Comparison of ENCODE assay signal across 37 mouse cellular contexts in the genomic region with DNA sequence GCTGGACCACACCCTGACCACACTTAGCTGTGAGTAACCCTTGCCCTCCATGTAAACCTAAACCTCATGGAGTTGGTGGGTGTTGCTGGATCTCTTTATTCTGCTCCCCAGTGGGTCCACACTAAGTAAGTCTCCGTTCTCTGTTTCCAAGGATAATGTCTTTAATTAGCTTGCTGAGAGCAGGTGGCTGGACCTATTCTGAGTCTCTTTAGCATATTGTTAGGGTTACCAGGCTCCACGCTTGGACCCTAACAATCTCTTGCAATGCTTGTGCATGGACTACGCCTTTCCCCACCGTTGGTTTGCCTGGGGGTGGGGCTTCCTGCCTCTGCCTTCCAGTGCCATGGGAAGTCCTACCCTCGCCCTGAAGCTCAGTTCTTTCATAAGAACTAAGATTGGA. TPM values are rescaled to one million over a fixed set of nuclear protein-coding genes. Genes with fewer than 3 reads are reported as not detected.
"Had no signal": no experiment of that assay in that cellular context is flagged by ENCODE, and none has a peak within 500 bp of the region (broad histone marks: within the 10 kb centered on the region; RNA-seq: fewer than 3 reads in every experiment).

No protein-coding gene starts in this region.

- H3K36me3 ChIP-seq: heart, embryonic 12.5 days; hindbrain, embryonic 10.5 days; hindbrain, embryonic 12.5 days; kidney, embryonic 15.5 days; limb, embryonic 13.5 days; limb, embryonic 15.5 days; liver, embryonic 12.5 days had no signal

- H3K4me2 ChIP-seq: heart, embryonic 12.5 days; hindbrain, embryonic 12.5 days; hindbrain, embryonic 14.5 days; kidney, embryonic 15.5 days; limb, embryonic 13.5 days; limb, embryonic 15.5 days; liver, embryonic 12.5 days had no signal

- H3K4me3 ChIP-seq: heart, adult 2 months; heart, embryonic 12.5 days; hindbrain, embryonic 10.5 days; hindbrain, embryonic 12.5 days; kidney, embryonic 15.5 days; limb, embryonic 13.5 days; limb, embryonic 15.5 days; liver, embryonic 12.5 days had no signal

- H3K9ac ChIP-seq: heart, embryonic 12.5 days; hindbrain, embryonic 12.5 days; hindbrain, embryonic 14.5 days; kidney, embryonic 15.5 days; limb, embryonic 13.5 days; limb, embryonic 15.5 days; liver, embryonic 12.5 days; liver, embryonic 14.5 days had no signal

- H3K4me1 ChIP-seq: heart, embryonic 12.5 days; hindbrain, embryonic 10.5 days; hindbrain, embryonic 12.5 days; kidney, embryonic 15.5 days; limb, embryonic 13.5 days; limb, embryonic 15.5 days; liver, embryonic 12.5 days had no signal

- H3K9me3 ChIP-seq: hindbrain, embryonic 12.5 days; kidney, embryonic 15.5 days; limb, embryonic 15.5 days; liver, embryonic 12.5 days had no signal

- H3K27ac ChIP-seq: heart, adult 2 months; hindbrain, embryonic 10.5 days; hindbrain, embryonic 12.5 days; hindbrain, embryonic 14.5 days; kidney, embryonic 15.5 days; kidney, postnatal 0 days; limb, embryonic 13.5 days; limb, embryonic 15.5 days; liver, embryonic 12.5 days; liver, embryonic 14.5 days had no signal

- H3K27me3 ChIP-seq: heart, embryonic 12.5 days; hindbrain, embryonic 12.5 days; kidney, embryonic 15.5 days; limb, embryonic 13.5 days; limb, embryonic 15.5 days had no signal

- DNase-seq: gastrocnemius, postnatal 14 days; gastrocnemius, postnatal 36 days; heart, adult 11 months; heart, adult 2 months; heart, postnatal 10 days; heart, postnatal 4 days; kidney, adult 11 months; kidney, adult 2 months; kidney, adult 9 months; kidney, postnatal 14 days; kidney, postnatal 36 days; layer of hippocampus, adult 9-11 months; layer of hippocampus, postnatal 36 days; left cerebral cortex, postnatal 4 days had no signal

- ATAC-seq: hindbrain, embryonic 16.5 days; intestine, embryonic 16.5 days; liver, embryonic 12.5 days had no signal

RNA-seq across cellular contexts. Expression of a gene that starts 37.6 kb away (rescaled TPM):
- total RNA-seq: gastrocnemius, adult 18-20 months; gastrocnemius, adult 8-10 months; gastrocnemius, postnatal 14 days; gastrocnemius, postnatal 36 days; heart, adult 2 months; heart, postnatal 10 days; heart, postnatal 25 days; heart, postnatal 4 days; layer of hippocampus, adult 18-20 months; layer of hippocampus, adult 8-10 months; layer of hippocampus, postnatal 14 days; layer of hippocampus, postnatal 36 days; liver, adult 2 months had no signal
- polyA plus RNA-seq: gonadal fat pad, adult 2 months; heart, adult 2 months; heart, embryonic 12.5 days; heart, embryonic 14.5 days; hindbrain, embryonic 10.5 days; hindbrain, embryonic 12.5 days; hindbrain, embryonic 14.5 days; intestine, embryonic 14.5 days; intestine, embryonic 16.5 days; kidney, adult 2 months; limb, embryonic 11.5 days; limb, embryonic 13.5 days; liver, adult 2 months; liver, embryonic 12.5 days; liver, embryonic 14.5 days had no signal
